Mouse (Mus musculus): ENCODE data around the gene Slain1.

Gene Slain1

DNA sequence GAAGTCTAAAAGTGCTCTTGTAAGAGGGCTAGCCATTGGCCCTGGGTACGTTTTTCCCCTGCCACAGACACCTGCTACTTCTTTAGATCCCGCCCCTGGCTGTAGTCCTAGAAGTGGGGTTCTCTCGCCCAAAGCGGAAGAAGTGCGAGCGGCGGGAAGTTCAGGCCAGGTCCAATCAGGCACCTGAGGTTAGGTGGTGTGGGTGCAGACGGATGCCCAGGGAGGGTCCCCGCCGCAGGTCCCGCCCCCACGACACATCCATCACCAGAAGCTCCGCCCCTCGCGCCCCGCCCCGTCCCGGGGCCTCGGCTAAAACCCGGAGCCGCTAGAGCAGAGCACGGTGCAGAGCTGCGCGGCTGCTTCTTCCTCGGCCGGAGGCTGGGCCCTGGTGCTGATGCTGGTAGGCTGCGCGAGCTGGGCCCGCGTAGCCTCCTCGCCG, at the start of gene Slain1:
Gene Slain1, plus strand, starts transcription at position 333 of the 439 bp plus-strand sequence.
- peak; percentile 61 to 77 for DNase-seq (ENCODE audit: low spot score in 2 of 2)

DNA sequence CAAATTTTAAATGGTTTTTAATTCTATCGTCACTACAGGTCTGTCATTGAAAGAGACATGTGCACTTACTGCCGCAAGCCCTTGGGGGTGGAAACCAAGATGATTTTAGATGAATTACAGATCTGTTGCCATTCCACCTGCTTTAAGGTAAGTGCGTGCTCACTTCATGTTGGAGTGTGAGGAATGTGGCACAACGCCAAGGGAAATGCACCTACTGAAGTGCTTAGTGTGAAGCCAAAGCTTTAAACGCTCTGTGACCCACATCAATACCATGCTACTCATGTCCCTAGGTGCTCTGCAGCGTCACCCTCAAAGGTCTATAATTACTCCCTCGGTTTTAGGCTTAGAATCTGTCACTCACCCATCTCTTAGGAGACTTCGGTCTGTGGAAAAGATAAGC, 42.0 kb upstream of the Slain1 start:
- no peak for DNase-seq (ENCODE audit: low spot score in 2 of 2)

DNA sequence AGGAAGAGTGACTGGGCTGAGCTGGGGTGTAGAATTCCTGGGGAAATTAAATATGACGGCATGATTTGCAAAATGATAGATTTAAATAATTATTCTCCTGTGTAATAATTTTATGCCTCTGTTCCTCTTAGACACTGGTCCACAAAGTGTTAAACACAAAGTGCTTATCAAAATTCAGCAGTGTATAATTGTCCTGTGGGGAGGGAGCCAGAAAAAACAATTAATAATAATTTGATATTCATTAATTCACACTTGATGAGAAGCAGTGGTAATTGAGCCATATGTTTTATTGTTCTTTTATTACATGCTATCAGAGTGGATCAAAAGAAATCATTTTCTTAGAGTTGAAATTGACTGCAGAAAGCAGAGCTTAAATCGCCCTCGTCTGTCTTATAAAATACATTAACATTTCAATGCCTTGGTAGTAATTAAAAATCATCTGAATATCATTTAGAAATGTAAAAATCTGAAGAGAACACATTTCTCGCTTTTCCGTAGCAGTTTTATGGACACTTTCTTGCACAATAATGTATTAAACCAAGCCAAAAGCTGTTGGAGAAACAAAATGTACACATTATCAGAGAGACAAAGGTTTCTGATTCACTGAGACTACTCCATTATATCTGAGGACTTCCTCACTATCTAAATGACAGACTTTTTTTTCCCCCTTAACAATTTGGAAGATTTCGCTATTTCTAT, 36.3 kb upstream of the Slain1 start:
- DNase-seq (ENCODE audit: low spot score in 2 of 2) = no peak

DNA sequence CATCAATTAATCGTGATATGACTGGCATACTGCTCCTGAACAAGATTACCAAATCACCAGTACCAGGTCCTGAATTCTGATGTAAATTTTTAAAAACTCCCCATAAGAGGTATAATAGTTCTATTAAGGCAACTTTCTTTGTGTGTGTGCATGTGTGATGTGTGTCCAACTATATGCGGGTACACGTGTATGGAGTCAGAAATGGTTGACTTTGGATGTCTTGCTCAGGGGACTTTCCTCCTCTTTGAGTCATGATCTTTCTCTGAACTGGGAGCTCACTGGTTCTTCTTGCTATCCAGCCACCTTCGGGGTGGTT, 35.8 kb upstream of the Slain1 start:
- DNase-seq (ENCODE audit: low spot score in 2 of 2) = no peak

DNA sequence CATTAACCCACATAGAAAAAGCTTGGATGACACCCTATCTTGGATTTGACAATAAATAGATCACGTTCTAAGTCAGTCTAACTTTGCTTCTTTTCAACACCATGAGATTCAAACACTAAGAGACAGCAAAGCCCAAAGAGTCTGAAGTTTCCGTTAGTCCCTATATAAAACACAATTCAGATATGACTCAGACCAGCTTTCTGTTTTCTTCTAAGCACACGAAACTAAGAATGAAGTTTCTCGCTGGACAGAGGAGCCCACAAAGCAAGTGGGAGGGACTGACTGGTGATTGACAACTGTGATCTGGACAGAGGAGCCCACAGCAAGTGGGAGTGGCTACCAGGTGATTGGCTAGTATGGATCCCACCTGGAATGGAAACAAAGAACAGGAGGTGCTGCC, 30.3 kb upstream of the Slain1 start:
- no peak for DNase-seq (ENCODE audit: low spot score in 2 of 2)

DNA sequence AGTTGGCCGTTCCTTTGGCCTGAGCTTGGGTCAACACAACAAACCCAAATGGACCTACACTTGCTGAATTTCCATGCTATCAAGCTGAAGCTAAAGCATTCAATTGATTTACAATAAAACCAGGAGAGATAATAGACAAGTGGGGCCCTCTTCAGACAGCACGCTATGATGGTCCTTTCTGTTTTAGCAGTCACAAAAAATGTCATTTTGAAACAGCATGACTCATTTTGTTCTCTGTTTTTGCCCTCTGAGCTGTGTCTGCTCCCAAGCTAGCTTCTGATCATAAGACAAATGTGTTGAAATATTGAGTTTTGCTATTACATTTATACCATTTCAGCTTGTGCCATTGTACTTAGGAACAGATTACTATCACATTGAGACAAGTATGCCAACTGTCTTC, 28.8 kb upstream of the Slain1 start:
- DNase-seq (ENCODE audit: low spot score in 2 of 2) = no peak

DNA sequence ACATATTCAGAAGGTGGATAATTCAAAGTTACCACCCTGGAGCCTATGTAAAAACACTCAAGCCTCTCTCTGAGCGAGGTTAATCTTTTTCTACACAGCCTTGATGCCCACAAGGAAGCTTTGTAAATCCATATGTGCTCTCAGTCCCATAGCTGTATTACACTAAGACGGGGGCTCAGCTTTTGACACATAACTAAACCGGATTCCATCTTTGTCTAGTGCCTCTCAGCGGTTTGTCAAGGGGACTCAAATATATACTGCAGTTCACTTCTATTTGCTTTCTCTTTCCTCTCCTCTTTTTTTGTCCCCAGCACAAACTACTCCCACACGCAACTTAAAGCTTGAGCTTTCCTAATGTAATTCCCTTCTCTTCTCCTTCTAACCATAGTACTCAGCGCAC, 23.9 kb upstream of the Slain1 start:
- no peak for DNase-seq (ENCODE audit: low spot score in 2 of 2)

DNA sequence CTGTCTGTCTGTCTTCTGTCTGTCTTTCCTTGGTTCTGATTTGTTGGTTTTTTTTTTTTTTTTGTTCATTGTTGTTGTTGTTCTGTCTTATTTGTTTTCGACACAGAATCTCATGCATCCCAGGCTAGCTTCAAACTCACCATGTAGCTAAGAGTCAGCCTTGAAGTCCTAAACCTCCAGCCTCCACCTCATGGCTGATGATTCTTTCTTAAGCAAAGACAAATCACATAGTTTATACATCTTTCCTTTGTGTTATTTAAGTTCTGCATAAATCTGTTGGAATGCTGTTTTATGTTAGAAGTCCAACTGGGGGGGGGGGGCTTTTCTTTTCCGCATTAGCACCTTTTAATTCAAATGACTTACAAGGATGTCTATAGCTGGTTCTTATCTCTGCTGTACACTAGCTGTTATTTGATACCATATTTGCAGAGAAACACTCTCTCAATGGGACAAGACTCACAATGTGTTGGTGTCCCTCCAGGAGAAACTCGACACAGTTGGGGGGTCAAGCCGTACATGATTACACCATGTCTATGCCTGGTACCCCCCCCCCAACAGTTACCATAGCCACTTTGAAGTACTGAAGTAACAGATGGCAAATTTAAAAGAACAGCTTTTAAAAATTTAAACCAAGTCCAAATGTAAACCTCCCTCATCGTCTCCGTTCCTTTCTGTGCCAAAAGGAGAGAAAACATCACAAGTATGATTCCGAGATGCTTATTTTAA, 20.2 kb upstream of the Slain1 start:
- no peak for DNase-seq (ENCODE audit: low spot score in 2 of 2)

DNA sequence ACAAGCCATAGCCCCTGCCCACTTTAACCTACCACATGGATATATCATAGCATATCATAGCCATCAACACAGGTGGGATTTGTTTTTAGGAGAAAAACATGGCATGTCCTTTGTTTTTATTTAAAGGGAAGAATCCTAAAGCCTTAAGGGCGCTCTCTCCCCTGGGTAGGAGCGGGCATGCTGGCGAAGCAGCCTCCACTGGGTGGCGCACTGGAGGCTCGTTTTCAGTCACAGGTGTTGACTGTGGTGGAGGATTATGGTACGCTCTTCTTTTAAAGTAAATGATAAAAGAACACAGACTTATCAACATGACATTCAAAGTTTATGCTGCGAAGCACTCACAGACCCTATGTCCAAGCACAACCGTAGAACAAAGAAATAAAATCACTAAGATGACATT, 19.5 kb upstream of the Slain1 start:
- DNase-seq (ENCODE audit: low spot score in 2 of 2) = no peak

DNA sequence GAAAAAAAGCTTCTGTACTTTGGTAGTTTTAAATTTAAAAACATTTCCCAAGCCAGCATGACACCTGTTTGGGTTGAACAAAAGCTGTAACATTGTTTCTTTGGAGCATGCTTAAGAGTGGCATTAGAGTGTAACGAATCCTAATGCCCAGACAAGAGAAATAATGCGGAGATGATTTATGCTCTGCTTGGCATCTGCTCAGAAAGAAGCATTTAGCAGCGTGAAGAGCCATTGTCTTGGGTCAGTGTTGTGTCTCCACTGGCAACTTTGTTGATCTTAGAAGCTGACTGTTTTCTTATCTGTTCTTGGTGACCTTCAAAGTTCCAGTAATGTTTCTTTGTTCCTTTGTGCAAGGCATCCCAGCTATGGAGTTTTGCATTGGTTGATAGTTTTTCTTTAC, 6.1 kb upstream of the Slain1 start:
- DNase-seq (ENCODE audit: low spot score in 2 of 2) = no peak

DNA sequence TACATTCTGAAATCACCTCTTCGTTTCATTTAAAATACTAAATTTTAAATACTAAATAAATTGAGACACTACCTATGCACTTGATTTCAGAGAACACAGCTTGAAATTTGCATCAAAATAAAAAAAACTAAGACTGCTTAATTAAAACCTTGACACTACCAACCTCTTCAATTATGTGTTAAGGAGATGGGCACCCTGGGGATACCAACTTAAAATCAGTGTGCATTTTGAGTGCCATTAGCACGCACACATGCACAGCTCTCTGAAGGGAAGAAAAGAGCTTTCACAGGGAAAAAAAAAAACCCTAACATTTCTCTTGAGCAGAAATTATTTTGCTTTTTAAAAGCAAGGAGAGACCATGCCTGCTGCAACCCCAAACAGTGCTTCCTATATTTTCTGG, 2.0 kb upstream of the Slain1 start:
- DNase-seq (ENCODE audit: low spot score in 2 of 2) = no peak

DNA sequence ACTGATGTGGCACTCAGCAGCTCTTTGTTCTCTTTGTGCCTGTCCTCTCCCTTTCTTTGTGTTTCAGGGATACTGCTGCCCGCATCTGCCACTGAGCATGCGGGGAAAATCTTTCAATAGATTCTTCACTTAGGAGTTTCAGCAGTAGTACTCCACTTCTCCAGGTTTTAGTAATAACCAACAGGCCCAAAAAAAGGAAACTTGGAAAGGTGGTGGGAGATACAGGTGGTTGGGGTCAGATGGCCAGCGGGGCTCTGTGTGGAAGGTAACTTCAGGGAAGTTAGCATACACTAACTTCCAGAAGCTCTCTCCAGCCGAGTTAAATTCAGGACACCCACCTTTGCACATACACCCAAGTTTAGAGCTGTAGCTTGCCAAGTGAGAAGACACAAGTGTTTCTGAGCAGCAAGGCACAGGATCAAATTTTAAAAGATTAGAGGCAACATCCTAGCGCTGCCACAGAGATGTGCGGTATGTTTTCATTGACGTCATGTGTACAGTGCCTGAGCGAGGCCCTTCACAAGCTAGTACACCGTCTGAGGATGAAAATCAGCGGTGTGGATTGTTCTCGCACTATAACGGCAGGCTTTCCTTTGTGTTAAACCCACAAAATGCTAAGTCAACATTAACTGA, 1.3 kb upstream of the Slain1 start:
- DNase-seq (ENCODE audit: low spot score in 2 of 2) = no peak

DNA sequence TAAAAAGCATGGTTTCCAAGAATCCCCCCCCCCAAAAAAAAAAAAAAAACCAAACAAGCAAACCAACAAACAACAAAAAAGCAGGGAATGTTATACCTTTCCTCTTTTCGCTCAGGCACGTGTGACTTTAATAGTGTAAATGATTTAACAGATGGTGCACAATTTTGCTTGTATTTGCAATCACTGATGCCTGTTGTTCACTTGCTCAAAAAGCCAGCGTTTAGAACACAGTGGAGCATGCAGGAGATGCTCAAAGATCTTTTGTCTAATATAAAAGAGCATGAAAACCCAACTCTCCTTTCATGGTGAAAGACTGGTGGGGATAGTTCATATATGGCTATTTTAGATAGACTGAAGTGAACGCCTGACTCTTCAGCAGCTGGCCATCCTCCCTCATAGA, 726 bp upstream of the Slain1 start:
- no peak for DNase-seq (ENCODE audit: low spot score in 2 of 2)

DNA sequence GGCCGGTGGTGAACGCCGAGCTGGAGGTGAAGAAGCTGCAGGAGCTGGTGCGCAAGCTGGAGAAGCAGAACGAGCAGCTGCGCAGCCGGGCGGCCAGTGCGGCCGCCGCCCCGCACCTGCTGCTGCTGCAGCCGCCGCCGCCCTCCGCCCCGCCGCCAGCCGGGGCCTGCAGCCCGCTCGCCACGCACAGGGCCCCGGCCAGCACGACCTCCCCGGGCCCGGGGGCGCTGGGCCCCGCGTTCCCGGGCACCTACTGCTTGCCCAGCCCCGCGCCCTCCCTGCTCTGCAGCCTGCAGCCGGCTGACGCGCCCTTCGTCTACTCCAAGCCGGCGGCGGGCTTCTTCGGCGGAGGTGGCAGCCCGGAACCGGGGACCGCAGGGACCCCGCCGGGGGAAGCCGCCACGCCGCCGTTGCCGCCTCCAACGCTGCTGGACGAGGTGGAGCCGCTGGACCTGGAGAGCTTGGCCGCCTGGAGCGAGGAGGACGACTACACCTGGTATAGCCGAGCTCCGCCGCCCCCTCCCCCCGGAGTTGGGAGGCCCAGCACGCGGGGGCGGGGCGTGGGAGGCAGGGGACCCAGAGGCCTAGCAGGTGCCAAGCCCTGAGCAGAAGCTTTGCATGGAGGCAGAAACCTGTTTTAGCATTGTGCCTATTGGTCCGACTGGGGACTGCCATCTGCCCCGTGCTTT, 529 bp downstream of the Slain1 start:
- peak; percentile 24 to 64 for DNase-seq (ENCODE audit: low spot score in 2 of 2)

DNA sequence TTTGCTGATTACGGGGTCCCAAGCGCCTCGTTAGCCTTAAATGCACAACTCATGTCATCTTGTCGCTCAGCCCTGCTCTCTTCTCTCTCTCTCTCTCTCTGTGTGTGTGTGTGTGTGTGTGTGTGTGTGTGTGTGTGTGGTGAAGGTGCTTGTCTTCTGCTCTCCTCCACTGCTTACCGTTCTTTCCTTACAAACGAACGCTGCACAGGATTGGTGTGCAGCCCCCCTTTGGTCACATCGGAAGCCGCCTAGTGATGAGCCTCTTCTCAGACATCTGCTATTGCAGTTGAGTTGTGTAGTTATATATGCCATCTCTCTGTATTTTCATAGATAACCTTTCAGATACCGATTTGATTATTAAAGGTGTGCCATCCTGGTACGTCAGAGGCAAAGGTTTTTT, 1.1 kb downstream of the Slain1 start:
- no peak for DNase-seq (ENCODE audit: low spot score in 2 of 2)

DNA sequence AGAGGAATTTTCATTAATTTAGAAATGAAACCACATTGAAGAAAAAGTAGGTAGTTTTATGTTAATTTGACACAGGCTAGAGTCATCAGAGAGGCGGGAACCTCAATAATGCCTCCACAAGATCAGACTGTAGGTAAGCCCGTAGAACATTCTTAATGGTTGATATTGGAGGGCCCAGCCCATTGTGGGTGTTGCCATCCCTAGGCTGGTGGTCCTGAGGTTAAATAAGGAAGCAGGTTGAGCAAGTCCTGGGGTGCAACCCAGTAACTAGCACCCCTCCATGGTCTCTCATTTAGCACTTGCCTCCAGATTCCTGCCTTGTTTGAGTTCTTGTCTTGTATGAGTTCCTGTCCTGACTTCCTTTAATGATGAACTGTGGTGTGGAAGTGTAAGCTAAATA, 1.5 kb downstream of the Slain1 start:
- no peak for DNase-seq (ENCODE audit: low spot score in 2 of 2)

DNA sequence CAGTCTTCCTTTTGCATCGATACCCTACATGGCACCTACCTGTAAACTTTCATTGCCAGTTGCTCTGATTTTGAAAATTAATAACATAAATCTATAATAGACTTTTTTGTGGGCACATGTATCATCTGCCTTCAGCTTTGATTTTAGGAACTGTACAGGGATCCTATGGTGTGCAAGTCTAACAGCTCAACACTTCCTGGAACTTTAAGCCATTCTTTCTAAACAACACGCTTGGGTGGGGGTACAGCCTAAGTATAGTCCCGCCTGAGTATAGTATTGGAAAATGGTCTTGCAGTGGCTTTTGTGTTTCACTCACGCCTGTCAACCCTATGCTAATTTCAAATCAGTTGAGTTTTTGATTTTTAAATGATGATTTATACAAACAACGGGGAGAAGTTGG, 2.5 kb downstream of the Slain1 start:
- DNase-seq (ENCODE audit: low spot score in 2 of 2) = no peak

DNA sequence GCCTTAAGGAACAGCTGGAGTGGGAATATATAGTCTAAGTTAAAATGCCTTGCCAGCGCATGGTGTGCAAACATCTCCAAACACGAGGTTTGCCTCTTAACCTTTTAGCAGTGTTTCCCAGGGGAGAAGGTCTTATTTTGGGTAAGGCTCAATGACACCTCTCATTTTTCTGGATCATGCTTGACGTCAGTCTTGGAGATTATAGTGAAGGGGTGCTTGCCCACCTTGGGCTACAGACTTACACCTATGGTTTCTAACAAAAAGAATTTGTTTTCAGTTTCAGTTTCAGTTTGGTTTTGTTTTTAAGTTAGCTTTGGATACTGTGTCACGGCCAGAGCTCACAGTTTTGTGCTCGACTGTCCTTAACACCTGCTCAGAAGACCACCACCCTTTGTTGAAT, 3.8 kb downstream of the Slain1 start:
- DNase-seq (ENCODE audit: low spot score in 2 of 2) = no peak

DNA sequence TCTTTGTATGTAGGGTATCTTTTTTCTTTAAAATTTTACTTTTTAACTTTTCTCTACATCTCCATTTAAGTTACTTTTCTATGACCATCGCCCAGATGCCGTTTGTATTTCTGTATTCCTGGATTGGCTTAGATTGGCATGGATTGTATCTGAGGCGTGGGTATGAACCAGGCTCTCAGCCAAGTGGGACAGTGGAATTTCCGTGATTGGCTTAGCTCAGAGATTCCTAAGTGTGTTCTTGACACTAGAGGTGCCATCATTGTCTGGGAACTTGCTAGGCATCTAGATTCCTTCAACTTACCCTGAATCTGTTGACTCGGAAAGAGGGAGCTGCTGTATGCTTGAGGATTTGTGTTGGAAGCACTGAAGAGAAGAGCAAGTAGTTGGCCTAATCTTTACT, 5.4 kb downstream of the Slain1 start:
- DNase-seq (ENCODE audit: low spot score in 2 of 2) = no peak

DNA sequence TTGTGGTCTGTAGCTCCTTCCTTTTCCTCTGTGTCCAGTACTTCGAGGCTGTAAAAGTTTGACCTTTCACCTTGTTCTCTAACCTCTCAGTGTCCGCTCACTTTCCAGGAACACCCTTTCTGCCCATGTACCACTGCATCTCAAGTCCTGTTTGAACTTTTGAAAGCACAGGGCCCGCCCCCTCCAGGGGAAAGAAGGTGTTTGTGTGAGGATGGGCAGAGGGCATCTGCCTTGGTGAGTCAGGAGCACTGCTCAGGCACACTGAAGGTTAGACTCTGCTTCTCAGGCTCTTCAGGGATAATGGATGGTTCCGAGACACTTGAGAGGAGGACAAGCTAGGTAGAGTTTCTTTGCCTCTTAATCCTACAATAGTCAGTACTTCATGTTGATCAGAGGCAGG, 7.8 kb downstream of the Slain1 start:
- no peak for DNase-seq (ENCODE audit: low spot score in 2 of 2)

DNA sequence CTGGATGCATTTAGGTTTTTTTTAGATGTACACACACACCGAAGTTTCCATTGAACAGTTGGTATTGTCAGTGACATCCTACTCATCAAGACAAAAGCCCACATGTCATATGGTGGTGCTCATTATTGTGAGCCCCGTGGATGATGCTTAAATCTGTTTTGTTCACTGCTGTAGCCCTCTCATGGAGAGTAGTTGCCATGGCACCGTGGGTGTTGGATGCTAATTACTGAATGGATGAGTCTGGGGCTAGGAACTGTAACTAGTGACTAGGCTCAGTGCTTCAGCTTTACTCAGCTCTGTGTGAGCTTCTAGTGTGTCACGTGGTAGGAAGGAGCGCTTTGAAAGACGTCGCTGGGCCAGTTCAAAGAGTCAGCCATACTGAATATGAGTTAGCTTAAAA, 13.0 kb downstream of the Slain1 start:
- no peak for DNase-seq (ENCODE audit: low spot score in 2 of 2)

DNA sequence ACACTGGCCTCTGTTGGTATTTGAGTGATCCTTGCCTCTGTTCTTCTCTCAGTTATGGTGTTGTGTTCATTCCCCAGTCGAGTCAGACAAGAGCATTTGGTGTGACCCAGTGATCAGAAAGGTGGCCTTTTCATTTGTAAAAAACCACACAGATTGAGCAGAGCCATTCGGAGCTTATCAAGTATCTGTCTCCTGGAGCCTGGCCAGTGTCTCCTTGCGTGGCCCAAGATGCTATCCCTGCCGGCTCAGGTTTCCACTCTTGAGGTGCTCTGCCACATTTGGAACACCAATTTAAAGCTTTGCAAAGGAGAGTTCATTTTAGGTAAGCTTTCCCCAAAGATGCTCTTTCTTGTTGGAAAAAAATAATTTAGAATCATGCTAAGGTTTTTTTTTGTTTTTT, 14.4 kb downstream of the Slain1 start:
- no peak for DNase-seq (ENCODE audit: low spot score in 2 of 2)
